Mouse (Mus musculus) forebrain, embryonic 11.5 days (tissue): ENCODE measurements around the gene Tspan14. TPM values are rescaled to one million over a fixed set of nuclear protein-coding genes. Genes with fewer than 3 reads are reported as not detected.

Experiments
- ATAC-seq: fragments of 200-750 bp; cut with Nextera tagmentation; replicated peaks from 2 replicates; pipeline ENCODE4 v1.8.0; 2017; ENCODE audit warnings: moderate TSS enrichment; ENCODE audit not compliant: low FRiP score
- DNase-seq: peaks from one replicate; pipeline ENCODE4 v3.0.0-alpha.2; 2017; ENCODE audit warnings: low spot score
- H3K27ac ChIP-seq: fragments of 300-500 bp; sonication (generic); 2 replicates; pipeline ENCODE4 v1.5.1; 2014; ENCODE audit warnings: low read depth, low read length
- H3K27me3 ChIP-seq: fragments of 300-500 bp; sonication (generic); 2 replicates; pipeline ENCODE4 v1.6.1; 2014; ENCODE audit warnings: mild to moderate bottlenecking, low read length, mixed read lengths; ENCODE audit not compliant: control insufficient read depth, insufficient read depth
- H3K36me3 ChIP-seq: fragments of 300-500 bp; sonication (generic); 2 replicates; pipeline ENCODE4 v1.6.1; 2014; ENCODE audit warnings: mild to moderate bottlenecking, low read length, moderate library complexity, mixed read lengths; ENCODE audit not compliant: control insufficient read depth, insufficient read depth
- H3K4me1 ChIP-seq: fragments of 300-500 bp; sonication (generic); replicated peaks from 2 replicates; pipeline ENCODE4 v1.6.1; 2014; ENCODE audit warnings: low read length, mixed read lengths; ENCODE audit not compliant: control insufficient read depth, insufficient read depth
- H3K4me2 ChIP-seq: fragments of 300-500 bp; sonication (generic); 2 replicates; pipeline ENCODE4 v1.6.1; 2014; ENCODE audit warnings: low read depth, mild to moderate bottlenecking, low read length, moderate library complexity, mixed read lengths; ENCODE audit not compliant: severe bottlenecking
- H3K4me3 ChIP-seq: fragments of 300-500 bp; sonication (generic); 2 replicates; pipeline ENCODE4 v1.5.1; 2014; ENCODE audit warnings: low read depth, low read length
- H3K9ac ChIP-seq: fragments of 300-500 bp; sonication (generic); 2 replicates; pipeline ENCODE4 v1.6.1; 2014; ENCODE audit warnings: low read length
- H3K9me3 ChIP-seq: fragments of 300-500 bp; sonication (generic); 2 replicates; pipeline ENCODE4 v1.6.1; 2016; ENCODE audit warnings: low read length, mixed read lengths; ENCODE audit not compliant: control insufficient read depth
- WGBS: fragments of 180-500 bp; shearing (Covaris S2); extraction: QIAGEN DNeasy Blood & Tissue Kit; methylation state at CpG from one replicate; pipeline ENCODE4 v1.1.7; 2014; 5-methylcytosine and 5-hydroxymethylcytosine counted together
- polyA plus RNA-seq: library from polyadenylated mRNA; unstranded; fragments of >200 nt; fragmentation: Nextera tagmentation; extraction: Ambion mirVana; gene quantifications from 2 replicates; pipeline ENCODE4 v1.2.1, GENCODE M21; 2014

Tspan14 gene
- polyA plus RNA-seq, 1 experiment from 2014 or later, result 87.8 TPM

DNA sequence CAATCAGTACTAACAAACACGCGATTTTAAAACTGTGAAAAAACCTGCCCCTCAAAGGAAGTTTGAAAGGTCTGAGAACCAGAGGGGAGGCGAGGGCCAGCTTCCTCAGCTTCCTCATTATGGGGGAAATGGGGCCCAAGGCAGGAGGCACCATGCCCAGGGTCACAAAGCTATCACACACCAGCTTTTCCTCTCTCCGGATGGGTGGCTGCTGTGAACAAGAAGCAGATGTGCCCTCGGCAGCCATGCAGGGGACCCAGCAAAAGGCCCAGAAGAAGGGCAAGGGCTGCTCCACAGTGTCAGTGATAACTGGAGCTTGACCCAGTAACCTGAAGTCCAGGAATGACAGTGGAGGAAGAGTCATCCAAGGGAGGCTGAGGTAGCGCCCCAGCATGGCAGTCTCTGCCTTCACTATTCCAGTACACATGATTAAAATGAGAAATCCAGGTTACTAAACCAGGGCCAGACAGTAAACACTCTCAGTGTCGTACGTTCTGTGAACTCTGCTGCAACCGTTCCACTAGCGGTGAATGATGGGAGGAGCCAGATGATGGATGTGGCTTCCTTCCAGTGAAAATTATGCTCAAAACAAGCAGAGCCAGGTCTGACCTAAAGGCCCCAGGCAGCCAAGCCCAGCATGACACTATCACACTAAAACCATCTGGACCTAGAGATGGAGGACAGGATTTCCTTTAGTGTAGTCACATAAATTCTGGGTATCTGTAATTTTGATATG lies 42.1 kb downstream of the Tspan14 start:
- ATAC-seq, result 0 out of 2 replicates have a peak, but pooled peaks have one; percentile 17
- no peak overlapping the region for H3K4me3 ChIP-seq
- no peaks in the 10 kb centered on the region for H3K4me1 ChIP-seq
- no peaks in the 10 kb centered on the region for H3K27me3 ChIP-seq
- no peak for DNase-seq
- no peak overlapping the region for H3K4me2 ChIP-seq
- H3K9me3 ChIP-seq, result no peaks in the 10 kb centered on the region
- no peaks in the 10 kb centered on the region; the same call in 1 of the 2 replicates for H3K36me3 ChIP-seq
- no peak overlapping the region for H3K9ac ChIP-seq
- 74% methylated on average over 10 of the region's 10 CpGs for WGBS
- H3K27ac ChIP-seq, result no peak overlapping the region

DNA sequence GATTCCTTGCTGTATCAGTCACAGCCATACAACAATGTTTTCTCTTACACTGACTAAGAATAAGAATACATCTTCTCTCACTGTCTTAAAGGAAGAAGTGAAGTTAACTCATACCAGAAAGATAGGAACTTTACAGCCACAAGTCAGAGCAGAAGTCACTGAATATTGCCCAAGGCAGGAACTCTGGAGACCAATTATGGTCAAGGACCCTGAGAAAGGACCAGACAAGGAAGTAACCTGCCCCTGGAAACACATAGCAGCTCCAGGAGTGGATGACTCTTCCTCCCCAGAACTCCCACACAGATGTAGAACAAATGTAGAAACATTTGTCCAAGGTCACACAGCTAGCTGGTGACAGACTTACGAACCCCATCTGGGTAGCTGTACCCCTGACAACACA lies 45.4 kb downstream of the Tspan14 start:
- H3K36me3 ChIP-seq, result no peaks in the 10 kb centered on the region; the same call in 1 of the 2 replicates
- 100% methylated on average over 1 of the region's 1 CpGs for WGBS
- DNase-seq, result no peak

DNA sequence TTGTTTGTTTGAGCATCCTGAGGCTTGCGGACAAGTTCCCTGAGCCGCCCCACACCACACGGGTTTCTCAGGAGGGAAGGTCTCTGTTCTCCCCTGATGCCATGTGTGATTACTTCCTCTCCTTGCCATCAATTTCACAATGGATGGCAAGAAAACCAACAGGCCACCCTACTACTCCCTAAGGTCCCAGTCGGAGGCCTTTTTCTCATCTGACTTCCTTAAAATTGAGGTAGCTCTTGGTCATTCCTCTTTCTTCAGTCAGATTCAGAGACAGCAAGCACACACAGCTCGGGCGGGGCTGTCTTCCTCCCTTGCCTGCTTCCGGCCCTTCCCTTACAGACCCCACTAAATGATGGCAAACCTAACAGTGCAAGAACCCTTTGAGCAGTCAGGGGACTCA lies 47.1 kb downstream of the Tspan14 start:
- WGBS, result 85% methylated on average over 7 of the region's 7 CpGs
- Histone ChIP-seq H3K4me1 (no peaks in the 10 kb centered on the region), H3K27me3 (no peaks in the 10 kb centered on the region), H3K4me3 (no peak overlapping the region), H3K36me3 (no peaks in the 10 kb centered on the region; the same call in 1 of the 2 replicates), H3K9ac (no peak overlapping the region), H3K27ac (no peak overlapping the region), H3K4me2 (no peak overlapping the region), H3K9me3 (no peaks in the 10 kb centered on the region)
- ATAC-seq (no peak), DNase-seq (no peak)

More for the DNA sequence above, 45.4 kb downstream of the Tspan14 start:
- Histone ChIP-seq H3K4me2 (no peak overlapping the region), H3K4me3 (no peak overlapping the region), H3K9ac (no peak overlapping the region), H3K27me3 (no peaks in the 10 kb centered on the region), H3K9me3 (no peaks in the 10 kb centered on the region), H3K27ac (no peak overlapping the region), H3K4me1 (no peaks in the 10 kb centered on the region)
- no peak for ATAC-seq

GRCm38 (mm10) chr14:40918477-40918876 lies 48.1 kb downstream of the Tspan14 start:
- Histone ChIP-seq H3K27me3 (no peaks in the 10 kb centered on the region), H3K4me1 (no peaks in the 10 kb centered on the region), H3K4me3 (no peak overlapping the region), H3K36me3 (no peaks in the 10 kb centered on the region; the same call in 1 of the 2 replicates), H3K27ac (no peak overlapping the region), H3K9ac (no peak overlapping the region), H3K4me2 (no peak overlapping the region), H3K9me3 (no peaks in the 10 kb centered on the region)
- no peak for ATAC-seq
- 84% methylated on average over 5 of the region's 7 CpGs for WGBS
- no peak for DNase-seq

DNA sequence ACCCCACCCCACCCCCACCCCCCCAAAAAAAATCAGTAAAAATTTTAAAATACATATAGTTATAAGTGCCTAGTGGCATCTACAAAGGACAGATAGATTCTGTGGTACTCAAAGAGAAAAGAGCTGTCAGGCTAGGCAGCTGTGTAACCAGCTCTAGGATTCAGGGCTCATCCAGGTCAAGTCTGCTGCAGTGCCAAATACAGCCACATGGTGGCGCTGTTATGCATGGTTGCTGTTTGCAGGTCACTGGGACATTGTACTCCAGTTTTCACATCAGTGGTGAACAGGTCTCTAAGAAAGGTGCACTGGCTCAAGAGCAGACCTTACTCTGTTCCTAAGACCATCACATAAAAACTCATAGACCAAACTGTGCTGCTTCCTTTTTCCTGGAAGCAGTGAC lies 49.0 kb downstream of the Tspan14 start:
- DNase-seq, result peak; percentile 94
- WGBS, result 0% methylated on average over 1 of the region's 1 CpGs

GRCm38 (mm10) chr14:40916667-40917066 lies 49.9 kb downstream of the Tspan14 start:
- no peak overlapping the region for H3K4me2 ChIP-seq
- no peak overlapping the region for H3K27ac ChIP-seq
- no peaks in the 10 kb centered on the region for H3K9me3 ChIP-seq
- ATAC-seq, result no peak
- H3K9ac ChIP-seq, result no peak overlapping the region
- no peaks in the 10 kb centered on the region for H3K4me1 ChIP-seq
- H3K27me3 ChIP-seq, result no peaks in the 10 kb centered on the region
- WGBS, result 90% methylated on average over 15 of the region's 15 CpGs
- no peak for DNase-seq
- peaks cover 3% of the 10 kb centered on the region; the same call in 1 of the 2 replicates for H3K36me3 ChIP-seq
- no peak overlapping the region for H3K4me3 ChIP-seq

More for the DNA sequence above, 49.0 kb downstream of the Tspan14 start:
- Histone ChIP-seq H3K27ac (no peak overlapping the region), H3K27me3 (no peaks in the 10 kb centered on the region), H3K9ac (no peak overlapping the region), H3K9me3 (no peaks in the 10 kb centered on the region), H3K4me3 (no peak overlapping the region), H3K4me2 (no peak overlapping the region), H3K4me1 (no peaks in the 10 kb centered on the region), H3K36me3 (peaks cover 3% of the 10 kb centered on the region; the same call in 1 of the 2 replicates)
- peak; percentile 65 for ATAC-seq

GRCm38 (mm10) chr14:40915838-40916237 lies 50.8 kb downstream of the Tspan14 start:
- Histone ChIP-seq H3K27ac (no peak overlapping the region), H3K4me3 (no peak overlapping the region), H3K4me2 (no peak overlapping the region), H3K36me3 (peaks cover 3% of the 10 kb centered on the region; the same call in 1 of the 2 replicates), H3K9ac (no peak overlapping the region), H3K4me1 (no peaks in the 10 kb centered on the region), H3K27me3 (no peaks in the 10 kb centered on the region), H3K9me3 (no peaks in the 10 kb centered on the region)
- WGBS, result 90% methylated on average over 8 of the region's 8 CpGs
- no peak for DNase-seq
- ATAC-seq, result no peak

- Histone ChIP-seq H3K4me3 (no peak overlapping the region), H3K4me1 (no peaks in the 10 kb centered on the region), H3K27ac (no peak overlapping the region), H3K27me3 (no peaks in the 10 kb centered on the region), H3K4me2 (no peak overlapping the region), H3K9me3 (no peaks in the 10 kb centered on the region), H3K36me3 (peaks cover 3% of the 10 kb centered on the region; the same call in 1 of the 2 replicates), H3K9ac (no peak overlapping the region)
- no peak for ATAC-seq
- DNase-seq, result no peak
- WGBS, result 88% methylated on average over 3 of the region's 3 CpGs
These were observed 51.9 kb downstream of the Tspan14 start for GRCm38 (mm10) chr14:40914701-40915100.

DNA sequence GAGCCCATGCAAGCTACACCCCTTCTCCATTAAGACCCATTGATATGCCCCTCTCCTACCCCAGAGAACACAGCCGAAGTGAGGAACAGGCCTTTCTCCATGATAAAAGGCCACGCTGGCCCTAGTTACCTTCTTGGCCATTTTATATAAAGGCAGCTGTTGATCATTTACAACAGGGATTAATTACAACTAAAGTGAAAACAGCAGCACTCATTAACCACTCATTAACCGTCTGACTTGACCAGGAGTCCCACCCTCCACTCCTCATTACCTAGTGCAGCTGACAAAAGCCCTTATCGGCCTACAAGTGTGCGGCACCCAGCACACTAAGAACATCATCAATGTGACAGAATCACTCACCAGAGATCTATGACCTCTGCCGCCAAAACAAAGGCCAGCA lies 52.9 kb downstream of the Tspan14 start:
- peaks cover 3% of the 10 kb centered on the region; the same call in 1 of the 2 replicates for H3K36me3 ChIP-seq
- WGBS, result 54% methylated on average over 6 of the region's 6 CpGs
- no peak overlapping the region for H3K4me3 ChIP-seq
- no peak overlapping the region for H3K4me2 ChIP-seq
- no peak overlapping the region for H3K27ac ChIP-seq
- DNase-seq, result no peak
- no peaks in the 10 kb centered on the region for H3K27me3 ChIP-seq
- no peaks in the 10 kb centered on the region for H3K4me1 ChIP-seq
- no peak overlapping the region for H3K9ac ChIP-seq
- ATAC-seq, result no peak
- no peaks in the 10 kb centered on the region for H3K9me3 ChIP-seq
